Mouse (Mus musculus): ENCODE measurements at regions not wholly inside any gene's neighbourhood (a gene's known extent, or its start where the extent isn't known, plus 50 kb on each side); places are given as distances from the start of the nearest gene placed in this dataset.
"Not testable (repeated sequence)": the region's sequence is repeated elsewhere in the genome, so short reads cannot be mapped to it uniquely, and the experiment has no call there.

DNA sequence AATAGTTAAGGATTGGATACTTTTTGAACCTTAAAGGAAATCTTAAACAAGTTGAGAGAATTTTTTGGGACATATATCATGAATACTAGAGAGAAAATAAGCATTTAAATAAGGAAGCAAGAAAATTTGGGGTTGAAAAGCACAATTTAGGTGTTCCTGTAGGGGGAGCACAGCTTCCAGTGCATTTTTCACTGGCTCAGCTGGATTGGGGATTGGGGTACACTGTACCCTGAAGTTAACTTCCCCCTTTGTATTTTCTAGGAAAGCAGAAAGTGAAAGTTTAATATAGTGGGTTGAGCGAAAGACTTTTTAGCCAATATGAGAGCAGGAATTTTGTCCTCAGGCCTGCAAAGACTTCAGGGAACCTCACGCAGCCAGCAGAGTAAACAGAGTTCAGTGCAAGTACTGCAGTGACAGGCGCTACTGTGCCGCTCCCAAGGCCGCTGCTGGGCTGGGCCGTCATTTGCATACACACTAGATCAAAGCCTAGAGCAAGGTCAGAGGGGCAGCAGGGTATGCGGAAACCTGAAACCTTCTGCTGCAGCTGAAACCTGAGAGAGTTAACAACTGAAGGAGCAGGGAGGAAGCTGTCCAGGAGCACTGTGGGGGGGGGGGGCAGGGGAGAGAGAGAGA is 1111.4 kb downstream of the H2al1n start:
- peak; percentile 7 for DNase-seq (ENCODE audit: low spot score)

DNA sequence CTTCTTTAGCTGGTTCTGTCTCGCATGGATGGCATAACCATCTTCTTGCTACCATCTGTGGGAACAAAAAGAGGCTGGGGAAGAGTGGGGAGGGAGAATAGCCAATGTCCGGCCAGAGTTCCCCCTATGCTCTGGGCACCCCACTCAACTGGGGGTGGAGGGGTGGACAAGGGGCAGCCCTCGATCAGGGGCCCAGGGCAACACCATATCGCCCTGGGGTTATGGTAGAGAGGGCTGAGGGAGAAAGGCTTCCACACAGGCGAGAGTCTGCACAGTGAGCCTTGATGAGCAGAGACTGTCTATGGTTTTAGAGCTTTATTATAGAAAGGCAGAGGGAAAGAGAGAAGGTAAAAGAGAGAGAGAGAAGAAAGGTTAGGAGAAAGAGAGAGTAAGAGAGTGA is 1112.0 kb downstream of the H2al1n start:
- no peak for DNase-seq (ENCODE audit: low spot score)

GRCm38 (mm10) chrX:15365135-15365534 is 1154.2 kb downstream of the H2al1n start:
- not testable (repeated sequence) for DNase-seq (ENCODE audit: low spot score)

Measured in ovary, adult 18-20 months (tissue).